26 mouse cellular contexts compared by ENCODE assay signal in genomic region chr1:10852934-10853333, GRCm38 (mm10).
"Had no signal": no experiment of that assay in that cellular context is flagged by ENCODE, and none has a peak within 500 bp of the region (broad histone marks: within the 10 kb centered on the region; RNA-seq: fewer than 3 reads in every experiment).

No protein-coding gene starts in this region.

- H3K36me3 ChIP-seq: heart, embryonic 13.5 days; heart, embryonic 15.5 days; hindbrain, embryonic 13.5 days; hindbrain, embryonic 15.5 days; kidney, embryonic 15.5 days; limb, embryonic 13.5 days; limb, embryonic 15.5 days; liver, embryonic 12.5 days had no signal

- H3K4me1 ChIP-seq: heart, embryonic 13.5 days; heart, embryonic 15.5 days; hindbrain, embryonic 13.5 days; hindbrain, embryonic 15.5 days; kidney, embryonic 15.5 days; limb, embryonic 13.5 days; limb, embryonic 15.5 days; liver, embryonic 12.5 days had no signal

- H3K9me3 ChIP-seq: heart, embryonic 13.5 days; heart, embryonic 15.5 days; hindbrain, embryonic 13.5 days; hindbrain, embryonic 15.5 days; kidney, embryonic 15.5 days; limb, embryonic 13.5 days; limb, embryonic 15.5 days; liver, embryonic 12.5 days had no signal

- DNase-seq: gastrocnemius, postnatal 14 days; gastrocnemius, postnatal 36 days; heart, adult 11 months; heart, adult 2 months; heart, postnatal 14 days; heart, postnatal 36 days; kidney, adult 18-20 months; kidney, adult 8-10 months; kidney, postnatal 14 days; kidney, postnatal 36 days; layer of hippocampus, adult 9-11 months; layer of hippocampus, postnatal 36 days; left cerebral cortex, postnatal 4 days had no signal

- H3K27me3 ChIP-seq: heart, embryonic 13.5 days; heart, embryonic 15.5 days; hindbrain, embryonic 13.5 days; hindbrain, embryonic 15.5 days; kidney, embryonic 15.5 days; limb, embryonic 13.5 days; limb, embryonic 15.5 days; liver, embryonic 12.5 days had no signal

- H3K4me3 ChIP-seq: heart, adult 2 months; heart, embryonic 13.5 days; heart, embryonic 15.5 days; hindbrain, embryonic 13.5 days; hindbrain, embryonic 15.5 days; kidney, embryonic 15.5 days; limb, embryonic 13.5 days; limb, embryonic 15.5 days; liver, embryonic 12.5 days had no signal

- H3K4me2 ChIP-seq: heart, embryonic 11.5 days; heart, embryonic 13.5 days; heart, embryonic 15.5 days; hindbrain, embryonic 13.5 days; hindbrain, embryonic 15.5 days; kidney, embryonic 15.5 days; limb, embryonic 13.5 days; limb, embryonic 15.5 days; liver, embryonic 12.5 days had no signal

- H3K9ac ChIP-seq: heart, embryonic 13.5 days; heart, embryonic 15.5 days; hindbrain, embryonic 13.5 days; hindbrain, embryonic 15.5 days; kidney, embryonic 15.5 days; limb, embryonic 13.5 days; limb, embryonic 15.5 days; liver, embryonic 12.5 days; liver, embryonic 14.5 days had no signal

- ATAC-seq: hindbrain, postnatal 0 days; intestine, postnatal 0 days; liver, embryonic 12.5 days had no signal

- H3K27ac ChIP-seq: heart, adult 2 months; heart, embryonic 13.5 days; heart, embryonic 15.5 days; hindbrain, embryonic 13.5 days; hindbrain, embryonic 15.5 days; hindbrain, postnatal 0 days; kidney, embryonic 15.5 days; kidney, postnatal 0 days; limb, embryonic 13.5 days; limb, embryonic 15.5 days; liver, embryonic 12.5 days; liver, embryonic 14.5 days had no signal
